Mouse (Mus musculus): ENCODE measurements around the gene Dnase2b. TPM values are rescaled to one million over a fixed set of nuclear protein-coding genes. Genes with fewer than 3 reads are reported as not detected.

Gene Dnase2b
- polyA plus RNA-seq (2015; fragmentation: Nextera tagmentation; extraction: Ambion mirVana), result 0.08 TPM in 1 of 2 replicates, not detected in the other

GRCm38 (mm10) chr3:146615496-146615895, at the start of gene Dnase2b:
TSS of gene Dnase2b (minus strand) at chr3:146615596.
- no peak for ATAC-seq
- Histone ChIP-seq H3K27me3 (replicated peaks) (no peaks in the 10 kb centered on the region), H3K27ac (no peak within 1 kb of the TSS), H3K4me2 (replicated peaks) (no peak within 1 kb of the TSS), H3K4me3 (replicated peaks) (no peak within 1 kb of the TSS), H3K36me3 (no peaks in the 10 kb centered on the region), H3K9ac (no peak within 1 kb of the TSS), H3K4me1 (replicated peaks) (no peaks in the 10 kb centered on the region), H3K9me3 (no peaks in the 10 kb centered on the region)
- 90% methylated on average over 4 of the region's 4 CpGs for WGBS

GRCm38 (mm10) chr3:146661907-146662306, 46.5 kb upstream of the Dnase2b start:
- 79% methylated on average over 7 of the region's 7 CpGs for WGBS
- H3K9me3 ChIP-seq, result no peaks in the 10 kb centered on the region
- H3K27ac ChIP-seq, result no peak overlapping the region
- no peak overlapping the region for H3K4me2 ChIP-seq (replicated peaks)
- no peak overlapping the region for H3K9ac ChIP-seq
- H3K27me3 ChIP-seq (replicated peaks), result no peaks in the 10 kb centered on the region
- no peak overlapping the region for H3K4me3 ChIP-seq (replicated peaks)
- no peaks in the 10 kb centered on the region for H3K36me3 ChIP-seq
- ATAC-seq, result no peak
- no peaks in the 10 kb centered on the region for H3K4me1 ChIP-seq (replicated peaks)

- Histone ChIP-seq H3K9me3 (no peaks in the 10 kb centered on the region), H3K27me3 (replicated peaks) (no peaks in the 10 kb centered on the region), H3K9ac (no peak overlapping the region), H3K27ac (no peak overlapping the region), H3K4me3 (replicated peaks) (no peak overlapping the region), H3K4me2 (replicated peaks) (no peak overlapping the region), H3K4me1 (replicated peaks) (no peaks in the 10 kb centered on the region), H3K36me3 (no peaks in the 10 kb centered on the region)
- WGBS, result 69% methylated on average over 6 of the region's 6 CpGs
- ATAC-seq, result no peak
These were observed 45.6 kb upstream of the Dnase2b start for GRCm38 (mm10) chr3:146661001-146661400.

GRCm38 (mm10) chr3:146659321-146659720, 43.9 kb upstream of the Dnase2b start:
- 88% methylated on average over 5 of the region's 5 CpGs for WGBS
- Histone ChIP-seq H3K4me1 (replicated peaks) (0 out of 2 replicates have a peak, but pooled peaks cover 3% of the 10 kb centered on the region), H3K4me3 (replicated peaks) (no peak overlapping the region), H3K27me3 (replicated peaks) (no peaks in the 10 kb centered on the region), H3K4me2 (replicated peaks) (no peak overlapping the region), H3K9me3 (no peaks in the 10 kb centered on the region), H3K36me3 (no peaks in the 10 kb centered on the region), H3K27ac (no peak overlapping the region), H3K9ac (no peak overlapping the region)
- ATAC-seq, result no peak

- Histone ChIP-seq H3K4me1 (replicated peaks) (0 out of 2 replicates have a peak, but pooled peaks cover 3% of the 10 kb centered on the region), H3K4me3 (replicated peaks) (no peak overlapping the region), H3K4me2 (replicated peaks) (no peak overlapping the region), H3K27ac (no peak overlapping the region), H3K9ac (no peak overlapping the region), H3K9me3 (no peaks in the 10 kb centered on the region), H3K36me3 (no peaks in the 10 kb centered on the region), H3K27me3 (replicated peaks) (no peaks in the 10 kb centered on the region)
- WGBS, result 95% methylated on average over 1 of the region's 1 CpGs
- ATAC-seq, result no peak
These were observed 42.8 kb upstream of the Dnase2b start for GRCm38 (mm10) chr3:146658061-146658639.

GRCm38 (mm10) chr3:146657433-146657832, 42.0 kb upstream of the Dnase2b start:
- Histone ChIP-seq H3K4me2 (replicated peaks) (no peak overlapping the region), H3K4me1 (replicated peaks) (0 out of 2 replicates have a peak, but pooled peaks cover 3% of the 10 kb centered on the region), H3K27ac (no peak overlapping the region), H3K9ac (no peak overlapping the region), H3K36me3 (no peaks in the 10 kb centered on the region), H3K9me3 (no peaks in the 10 kb centered on the region), H3K27me3 (replicated peaks) (no peaks in the 10 kb centered on the region), H3K4me3 (replicated peaks) (no peak overlapping the region)
- WGBS, result 86% methylated on average over 5 of the region's 5 CpGs
- ATAC-seq, result no peak

DNA sequence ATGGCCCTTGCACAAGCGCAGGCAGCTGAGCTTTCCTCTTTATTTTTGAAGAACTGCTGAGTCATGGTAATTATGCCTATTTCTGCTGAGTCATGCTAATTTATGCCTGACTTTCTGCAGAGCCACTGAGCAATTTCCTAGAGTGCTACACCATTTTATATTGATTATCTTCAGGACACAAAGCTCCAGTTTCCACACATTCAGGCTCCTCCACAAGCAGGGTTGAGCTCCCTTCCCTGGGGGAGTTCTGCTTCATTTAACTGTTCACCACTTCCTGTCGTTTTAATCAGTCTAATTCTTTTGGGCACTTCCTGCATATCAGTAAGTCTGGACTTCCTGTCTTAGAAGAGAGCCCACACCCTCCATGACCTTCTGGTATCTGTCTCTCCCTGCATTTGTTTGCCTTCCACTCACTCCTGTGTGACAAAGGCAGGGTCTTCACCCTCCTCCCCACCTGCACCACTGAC, 39.7 kb upstream of the Dnase2b start:
- no peak overlapping the region for H3K9ac ChIP-seq
- H3K27ac ChIP-seq, result no peak overlapping the region
- H3K36me3 ChIP-seq, result no peaks in the 10 kb centered on the region
- H3K4me2 ChIP-seq (replicated peaks), result no peak overlapping the region
- H3K4me1 ChIP-seq (replicated peaks), result 0 out of 2 replicates have a peak, but pooled peaks cover 3% of the 10 kb centered on the region
- no peaks in the 10 kb centered on the region for H3K9me3 ChIP-seq
- ATAC-seq, result peak; percentile 34; the same call in 1 of the 2 replicates
- 50% methylated on average over 2 of the region's 2 CpGs for WGBS
- H3K4me3 ChIP-seq (replicated peaks), result no peak overlapping the region
- H3K27me3 ChIP-seq (replicated peaks), result no peaks in the 10 kb centered on the region

- 0 out of 2 replicates have a peak, but pooled peaks cover 3% of the 10 kb centered on the region for H3K4me1 ChIP-seq (replicated peaks)
- no peak overlapping the region for H3K27ac ChIP-seq
- H3K9ac ChIP-seq, result no peak overlapping the region
- H3K9me3 ChIP-seq, result no peaks in the 10 kb centered on the region
- ATAC-seq, result no peak; the same call in 1 of the 2 replicates
- no peaks in the 10 kb centered on the region for H3K36me3 ChIP-seq
- WGBS, result 49% methylated on average over 6 of the region's 6 CpGs
- no peaks in the 10 kb centered on the region for H3K27me3 ChIP-seq (replicated peaks)
- H3K4me2 ChIP-seq (replicated peaks), result no peak overlapping the region
- H3K4me3 ChIP-seq (replicated peaks), result no peak overlapping the region
These were observed 38.3 kb upstream of the Dnase2b start for GRCm38 (mm10) chr3:146653692-146654091.

GRCm38 (mm10) chr3:146652431-146652830, 37.0 kb upstream of the Dnase2b start:
- H3K4me2 ChIP-seq (replicated peaks), result no peak overlapping the region
- H3K9ac ChIP-seq, result no peak overlapping the region
- H3K27ac ChIP-seq, result no peak overlapping the region
- no peaks in the 10 kb centered on the region for H3K9me3 ChIP-seq
- no peaks in the 10 kb centered on the region for H3K27me3 ChIP-seq (replicated peaks)
- H3K4me1 ChIP-seq (replicated peaks), result 0 out of 2 replicates have a peak, but pooled peaks cover 3% of the 10 kb centered on the region
- no peak for ATAC-seq
- H3K4me3 ChIP-seq (replicated peaks), result no peak overlapping the region
- WGBS, result 84% methylated on average over 5 of the region's 5 CpGs
- H3K36me3 ChIP-seq, result no peaks in the 10 kb centered on the region

DNA sequence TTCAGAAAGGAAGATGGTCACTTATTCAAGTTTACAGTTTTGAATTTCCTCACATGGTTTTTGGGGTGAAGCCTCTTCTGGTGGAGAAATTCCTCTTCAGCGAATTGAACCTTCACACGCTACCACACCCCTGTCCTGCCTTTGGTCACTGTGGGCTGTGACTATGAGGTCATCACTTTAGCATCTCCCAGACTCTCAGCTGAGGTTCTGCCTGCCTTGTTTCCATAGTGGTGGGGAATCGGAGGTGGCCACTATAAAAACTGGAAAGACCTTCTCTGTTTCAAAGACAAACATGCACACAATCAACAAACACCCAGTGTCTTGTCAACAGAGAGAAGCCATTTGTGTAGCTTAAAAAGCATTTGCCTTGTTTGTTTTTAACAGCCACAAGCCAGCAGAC, 35.8 kb upstream of the Dnase2b start, which contains the start of gene 4930503B20Rik:
TSS of gene 4930503B20Rik (minus strand) at position 101 of the 400 bp plus-strand sequence.
- 82% methylated on average over 3 of the region's 3 CpGs for whole genome bisulfite sequencing

GRCm38 (mm10) chr3:146650716-146651115, 35.3 kb upstream of the Dnase2b start:
- Histone ChIP-seq H3K27me3 (replicated peaks) (no peaks in the 10 kb centered on the region), H3K27ac (no peak overlapping the region), H3K9me3 (no peaks in the 10 kb centered on the region), H3K4me3 (replicated peaks) (no peak overlapping the region), H3K4me1 (replicated peaks) (0 out of 2 replicates have a peak, but pooled peaks cover 3% of the 10 kb centered on the region), H3K36me3 (no peaks in the 10 kb centered on the region), H3K4me2 (replicated peaks) (no peak overlapping the region), H3K9ac (no peak overlapping the region)
- no peak for ATAC-seq
- WGBS, result 84% methylated on average over 10 of the region's 10 CpGs

More for the DNA sequence above, 35.8 kb upstream of the Dnase2b start, which contains the start of gene 4930503B20Rik:
- no peak within 1 kb of the TSS for H3K4me3 ChIP-seq (replicated peaks)
- H3K4me2 ChIP-seq (replicated peaks), result no peak within 1 kb of the TSS
- ATAC-seq, result no peak
- no peaks in the 10 kb centered on the region for H3K9me3 ChIP-seq
- H3K36me3 ChIP-seq, result no peaks in the 10 kb centered on the region
- no peak within 1 kb of the TSS for H3K27ac ChIP-seq
- H3K4me1 ChIP-seq (replicated peaks), result 0 out of 2 replicates have a peak, but pooled peaks cover 3% of the 10 kb centered on the region
- H3K27me3 ChIP-seq (replicated peaks), result no peaks in the 10 kb centered on the region
- no peak within 1 kb of the TSS for H3K9ac ChIP-seq

DNA sequence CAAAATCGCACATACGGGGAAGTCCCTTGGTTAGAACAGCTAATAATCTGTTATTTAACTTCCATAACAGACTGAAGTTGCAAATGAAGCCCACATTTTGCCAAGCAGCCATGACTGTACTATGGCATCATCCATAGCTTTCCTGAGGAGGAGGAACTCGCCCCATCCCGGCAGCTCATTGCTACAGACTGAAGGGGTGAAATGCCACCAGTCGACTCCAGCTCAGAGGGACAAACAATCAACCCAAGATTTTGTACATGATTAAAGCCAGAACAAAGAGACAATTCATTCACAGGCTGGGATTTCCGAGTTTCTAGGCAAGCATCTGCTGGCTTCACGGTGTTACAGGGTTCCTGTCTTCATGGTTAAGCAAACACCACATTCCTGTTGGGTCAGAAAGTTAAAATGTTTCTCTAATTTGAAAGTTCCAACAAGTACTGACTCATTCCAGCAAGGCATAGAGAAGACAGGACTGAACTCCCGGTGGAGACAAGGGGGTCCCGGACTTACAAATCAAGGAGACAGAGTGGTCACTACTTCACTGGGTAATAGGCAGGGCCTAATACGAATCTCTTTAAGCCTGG, 34.0 kb upstream of the Dnase2b start:
- no peak overlapping the region for H3K27ac ChIP-seq
- 73% methylated on average over 10 of the region's 10 CpGs for WGBS
- no peaks in the 10 kb centered on the region for H3K27me3 ChIP-seq (replicated peaks)
- H3K4me2 ChIP-seq (replicated peaks), result no peak overlapping the region
- H3K36me3 ChIP-seq, result no peaks in the 10 kb centered on the region
- H3K9me3 ChIP-seq, result no peaks in the 10 kb centered on the region
- H3K4me3 ChIP-seq (replicated peaks), result no peak overlapping the region
- H3K4me1 ChIP-seq (replicated peaks), result no peaks in the 10 kb centered on the region
- no peak for ATAC-seq
- no peak overlapping the region for H3K9ac ChIP-seq
